Mouse (Mus musculus): Measurements from ENCODE around the gene En2. TPM values are rescaled to one million over a fixed set of nuclear protein-coding genes. Genes with fewer than 3 reads are reported as not detected.

The En2 gene
- total and polyA plus RNA-seq, 2 experiments from 2014 or later: 0.86 to 62.0 TPM

DNA sequence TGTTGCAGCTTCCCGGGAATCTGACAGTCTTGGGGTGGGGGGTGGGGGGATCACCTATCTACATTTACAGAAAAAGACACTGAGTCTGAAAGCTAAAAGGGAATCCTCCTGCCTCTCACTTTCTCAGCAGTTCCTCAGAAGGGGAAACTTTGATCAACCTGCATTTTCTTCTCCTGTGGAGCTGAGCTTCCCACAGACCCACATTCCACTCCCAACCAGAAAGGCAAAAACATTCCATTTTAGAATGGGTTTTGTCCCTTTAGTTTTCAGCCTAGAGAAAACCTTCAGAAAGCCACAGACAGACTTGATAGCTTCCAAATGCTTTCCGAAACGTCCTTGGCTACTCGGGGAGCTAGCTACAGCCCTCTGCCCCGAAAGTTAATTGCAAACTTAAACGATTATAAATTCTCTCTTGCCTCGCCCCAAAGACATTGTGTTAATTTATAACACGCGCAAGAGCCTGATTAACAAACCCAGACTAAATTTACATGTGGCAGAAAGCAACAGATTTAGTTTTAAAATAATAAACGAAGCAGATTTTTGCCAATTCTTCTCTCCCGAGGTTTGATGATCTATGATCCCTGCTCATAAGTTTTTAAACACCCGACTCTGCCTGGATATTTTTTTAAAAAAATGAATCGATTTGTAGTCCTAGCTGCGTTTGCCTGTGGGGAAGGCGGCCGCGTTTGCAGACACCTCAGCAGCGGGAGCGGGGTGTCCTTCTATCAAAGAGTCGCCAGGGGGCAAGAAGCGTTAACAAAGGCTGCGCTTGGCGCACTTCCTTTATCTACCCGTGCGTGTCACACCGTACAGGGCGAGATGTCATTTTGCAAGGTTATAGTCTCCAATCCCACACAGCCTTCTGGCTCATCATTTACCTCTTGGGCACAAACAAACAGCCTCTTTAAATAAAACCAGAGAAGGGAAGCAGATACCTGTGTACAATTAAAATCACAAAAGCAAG is 42.7 kb upstream of the En2 start:
- H3K9me3 ChIP-seq (ENCODE audit: low read length): no peaks in the 10 kb centered on the region
- ATAC-seq (ENCODE audit: low FRiP score): peak; percentile 82
- DNase-seq (ENCODE audit: low spot score): peak; percentile 93
- H3K9ac ChIP-seq (replicated peaks; ENCODE audit: low read length, poor library complexity, severe bottlenecking): no peak overlapping the region
- peak overlapping the region; percentile 69; the same call in 1 of the 2 replicates for H3K27ac ChIP-seq (ENCODE audit: low read depth, low read length)
- H3K4me3 ChIP-seq (ENCODE audit: low read depth, low read length): peak overlapping the region; percentile 11; the same call in 1 of the 2 replicates
- no peaks in the 10 kb centered on the region for H3K36me3 ChIP-seq (ENCODE audit: insufficient read depth, low read length)
- H3K27me3 ChIP-seq (ENCODE audit: insufficient read depth, low read length): peaks cover 29% of the 10 kb centered on the region
- peak overlapping the region; percentile 38 for H3K4me2 ChIP-seq (ENCODE audit: low read depth, low read length, poor library complexity, severe bottlenecking)
- WGBS: 2% methylated on average over 27 of the region's 27 CpGs
- no peaks in the 10 kb centered on the region for H3K4me1 ChIP-seq (ENCODE audit: insufficient read depth, low read length)
- peak; percentile 75 for TF ChIP-seq CTCF (IDR thresholded peaks at IDR 0.05)

- WGBS: 4% methylated on average over 11 of the region's 11 CpGs
- Histone ChIP-seq H3K36me3 (ENCODE audit: insufficient read depth, low read length) (no peaks in the 10 kb centered on the region), H3K4me3 (ENCODE audit: low read depth, low read length) (peak overlapping the region; percentile 11; the same call in 1 of the 2 replicates), H3K9me3 (ENCODE audit: low read length) (no peaks in the 10 kb centered on the region), H3K27ac (ENCODE audit: low read depth, low read length) (peak overlapping the region; percentile 69; the same call in 1 of the 2 replicates), H3K4me2 (ENCODE audit: low read depth, low read length, poor library complexity, severe bottlenecking) (peak overlapping the region; percentile 38), H3K27me3 (ENCODE audit: insufficient read depth, low read length) (peaks cover 27% of the 10 kb centered on the region), H3K4me1 (ENCODE audit: insufficient read depth, low read length) (no peaks in the 10 kb centered on the region), H3K9ac (replicated peaks; ENCODE audit: low read length, poor library complexity, severe bottlenecking) (no peak overlapping the region)
- TF ChIP-seq CTCF (IDR thresholded peaks at IDR 0.05): no peak
- no peak for DNase-seq (ENCODE audit: low spot score)
- 0 out of 2 replicates have a peak, but pooled peaks have one; percentile 9 for ATAC-seq (ENCODE audit: low FRiP score)
Measured at GRCm38 (mm10) chr5:28123455-28123825, 42.1 kb upstream of the En2 start.

DNA sequence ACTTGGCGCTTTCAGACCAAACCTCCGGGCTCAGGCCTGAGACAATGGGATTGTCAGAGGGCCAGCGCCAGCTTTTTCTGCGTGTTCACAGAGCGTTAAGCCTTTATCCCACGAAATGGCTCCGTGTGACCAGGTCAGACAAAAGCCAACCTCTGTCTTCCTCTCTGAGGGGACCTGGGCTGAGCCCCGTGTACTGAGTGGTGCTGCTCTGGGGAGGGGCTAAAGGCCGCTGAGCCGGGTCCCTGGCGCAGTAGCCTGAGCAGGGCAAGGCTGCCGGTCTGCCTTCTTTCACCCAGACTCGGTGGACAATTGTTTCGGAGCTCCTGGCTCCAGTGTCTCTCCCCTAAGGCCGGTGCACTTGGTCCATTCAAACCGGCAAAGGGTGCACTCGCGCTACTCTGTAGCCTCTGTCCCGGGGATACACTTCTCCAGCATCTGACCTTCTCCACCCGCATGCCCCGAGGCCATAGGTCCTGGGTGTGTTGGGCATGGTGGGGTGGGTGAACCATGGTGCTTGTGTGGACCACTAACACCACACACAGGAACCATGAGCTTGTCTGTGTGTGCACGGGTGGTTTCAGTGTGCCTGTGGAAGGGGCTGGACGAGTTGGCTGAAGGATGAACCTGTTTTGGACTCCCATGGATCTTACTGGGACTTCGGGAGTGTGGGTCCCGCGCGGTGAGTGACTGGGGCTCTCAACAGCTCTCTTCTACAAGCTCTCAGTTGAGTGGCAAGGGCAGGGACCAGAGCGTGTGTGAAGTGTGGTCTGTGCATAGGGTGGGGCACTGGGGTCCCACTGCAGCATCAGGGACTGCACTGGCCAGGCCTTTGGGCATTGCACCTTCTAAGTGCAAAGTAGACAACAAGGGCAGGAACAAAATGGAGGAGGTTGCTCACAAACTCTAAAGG is 40.9 kb upstream of the En2 start:
- WGBS: 6% methylated on average over 28 of the region's 28 CpGs
- no peaks in the 10 kb centered on the region for H3K36me3 ChIP-seq (ENCODE audit: insufficient read depth, low read length)
- H3K9ac ChIP-seq (replicated peaks; ENCODE audit: low read length, poor library complexity, severe bottlenecking): 0 out of 2 replicates have a peak overlapping the region, but pooled peaks have one; percentile 19
- TF ChIP-seq CTCF (IDR thresholded peaks at IDR 0.05): no peak
- DNase-seq (ENCODE audit: low spot score) (no peak), ATAC-seq (ENCODE audit: low FRiP score) (peak; percentile 70)
- H3K27me3 ChIP-seq (ENCODE audit: insufficient read depth, low read length): peaks cover 25% of the 10 kb centered on the region
- no peaks in the 10 kb centered on the region for H3K9me3 ChIP-seq (ENCODE audit: low read length)
- peak overlapping the region; percentile 38 for H3K4me2 ChIP-seq (ENCODE audit: low read depth, low read length, poor library complexity, severe bottlenecking)
- H3K4me3 ChIP-seq (ENCODE audit: low read depth, low read length): peak overlapping the region; percentile 16; the same call in 1 of the 2 replicates
- no peaks in the 10 kb centered on the region for H3K4me1 ChIP-seq (ENCODE audit: insufficient read depth, low read length)
- peak overlapping the region; percentile 69; the same call in 1 of the 2 replicates for H3K27ac ChIP-seq (ENCODE audit: low read depth, low read length)

- H3K4me2 ChIP-seq (ENCODE audit: low read depth, low read length, poor library complexity, severe bottlenecking): no peak overlapping the region
- 13% methylated on average over 1 of the region's 1 CpGs for WGBS
- no peak overlapping the region; the same call in 1 of the 2 replicates for H3K27ac ChIP-seq (ENCODE audit: low read depth, low read length)
- H3K4me3 ChIP-seq (ENCODE audit: low read depth, low read length): no peak overlapping the region
- TF ChIP-seq CTCF (IDR thresholded peaks at IDR 0.05): no peak
- DNase-seq (ENCODE audit: low spot score): no peak
- H3K27me3 ChIP-seq (ENCODE audit: insufficient read depth, low read length): peaks cover 14% of the 10 kb centered on the region; the same call in 1 of the 2 replicates
- no peak for ATAC-seq (ENCODE audit: low FRiP score)
- H3K9ac ChIP-seq (replicated peaks; ENCODE audit: low read length, poor library complexity, severe bottlenecking): no peak overlapping the region
- H3K9me3 ChIP-seq (ENCODE audit: low read length): no peaks in the 10 kb centered on the region
- H3K4me1 ChIP-seq (ENCODE audit: insufficient read depth, low read length): no peaks in the 10 kb centered on the region
- H3K36me3 ChIP-seq (ENCODE audit: insufficient read depth, low read length): no peaks in the 10 kb centered on the region
Measured at GRCm38 (mm10) chr5:28128851-28129250, 36.6 kb upstream of the En2 start.

DNA sequence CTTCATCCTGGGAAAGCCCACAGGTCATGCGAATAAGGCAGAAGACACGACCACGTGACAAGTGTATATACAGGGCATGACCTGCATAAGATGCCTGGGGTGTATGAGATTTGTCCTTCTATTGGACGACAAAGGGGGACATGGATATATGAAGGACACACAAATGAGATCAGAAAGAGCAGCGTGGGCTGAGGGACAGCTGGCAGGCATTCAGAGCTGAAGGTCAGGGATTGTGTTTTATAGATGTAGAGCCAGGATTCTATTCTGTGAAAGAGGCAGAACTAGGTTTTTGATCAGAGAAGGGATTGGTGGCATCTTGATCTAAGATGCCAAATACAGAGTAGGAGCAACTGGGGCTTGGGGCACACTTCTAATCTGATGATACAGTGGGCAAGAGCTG is 33.3 kb upstream of the En2 start:
- Histone ChIP-seq H3K4me1 (ENCODE audit: insufficient read depth, low read length) (no peaks in the 10 kb centered on the region), H3K36me3 (ENCODE audit: insufficient read depth, low read length) (no peaks in the 10 kb centered on the region), H3K27ac (ENCODE audit: low read depth, low read length) (no peak overlapping the region), H3K4me2 (ENCODE audit: low read depth, low read length, poor library complexity, severe bottlenecking) (no peak overlapping the region), H3K27me3 (ENCODE audit: insufficient read depth, low read length) (no peaks in the 10 kb centered on the region), H3K9me3 (ENCODE audit: low read length) (no peaks in the 10 kb centered on the region), H3K9ac (replicated peaks; ENCODE audit: low read length, poor library complexity, severe bottlenecking) (no peak overlapping the region), H3K4me3 (ENCODE audit: low read depth, low read length) (no peak overlapping the region)
- no peak for TF ChIP-seq CTCF (IDR thresholded peaks at IDR 0.05)
- DNase-seq (ENCODE audit: low spot score) (no peak), ATAC-seq (ENCODE audit: low FRiP score) (no peak)
- WGBS: 76% methylated on average over 5 of the region's 5 CpGs

All from midbrain, postnatal 0 days (tissue).